Mouse (Mus musculus): ENCODE data around the gene Nop56.
A peak's percentile ranks its signal among the peaks of the same experiment; 100 is the strongest.

The Nop56 gene

GRCm38 (mm10) chr2:130274149-130274861, at the start of gene Nop56:
TSS of gene Nop56 (plus strand) at chr2:130274430.
- peak; percentile 100 for DNase-seq

DNA sequence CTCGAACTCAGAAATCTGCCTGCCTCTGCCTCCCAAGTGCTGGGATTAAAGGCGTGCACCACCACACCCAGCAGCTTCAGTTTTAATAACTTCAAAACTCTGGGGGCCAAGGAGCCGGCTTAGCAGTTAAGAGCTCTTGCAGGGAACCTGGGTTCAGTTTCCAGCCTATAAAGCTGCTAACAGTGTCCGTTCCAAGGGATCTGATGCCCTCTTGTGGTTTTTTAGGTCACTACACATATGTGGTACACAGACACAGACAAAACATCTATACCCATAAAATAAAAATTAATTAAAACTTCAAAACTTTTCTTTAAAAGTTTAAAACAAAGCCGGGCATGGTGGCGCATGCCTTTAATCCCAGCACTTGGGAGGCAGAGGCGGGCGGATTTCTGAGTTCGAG, 27.3 kb upstream of the Nop56 start:
- no peak for DNase-seq

DNA sequence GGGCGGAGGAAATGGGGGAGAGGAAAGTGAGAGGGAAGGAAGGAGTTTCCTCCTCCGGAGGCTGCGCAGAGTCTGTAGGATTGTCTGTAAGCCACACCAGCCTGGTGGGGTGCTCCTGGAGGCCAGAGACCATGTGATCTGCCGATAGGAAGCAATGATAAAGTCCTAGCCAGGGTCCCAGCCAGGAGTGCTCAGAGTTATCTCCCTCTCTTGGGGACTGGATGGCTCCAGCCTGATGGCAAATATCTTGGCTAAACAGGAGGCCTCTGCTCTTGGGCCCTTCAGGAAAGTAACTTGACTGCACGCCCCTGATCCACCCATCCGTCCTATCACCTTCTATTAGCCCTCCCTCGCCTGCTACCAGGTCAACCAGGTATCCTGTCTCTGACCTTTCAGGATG, 26.0 kb upstream of the Nop56 start:
- no peak for DNase-seq

DNA sequence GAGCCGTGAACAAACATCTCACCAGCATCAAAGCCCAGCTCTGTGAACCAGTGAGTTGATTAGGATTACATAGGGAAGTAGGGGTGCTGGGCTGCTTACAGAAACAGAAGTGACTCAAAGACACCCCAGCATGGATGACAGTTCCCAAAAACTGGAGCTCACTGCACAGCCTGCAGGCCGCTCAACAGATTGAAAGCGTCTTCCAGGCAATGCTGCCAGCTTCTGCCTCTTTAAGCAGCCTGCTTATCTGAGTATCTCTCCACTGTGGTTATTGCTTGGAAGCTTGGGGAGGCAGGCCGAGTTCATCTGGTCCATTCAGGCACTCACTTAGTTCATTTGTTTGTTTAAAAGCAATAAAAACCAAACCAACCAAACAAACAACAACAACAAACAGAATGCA, 17.5 kb upstream of the Nop56 start:
- DNase-seq, result no peak

GRCm38 (mm10) chr2:130260822-130261221, 13.4 kb upstream of the Nop56 start:
- DNase-seq, result no peak

- DNase-seq, result no peak
These were observed 12.3 kb upstream of the Nop56 start for GRCm38 (mm10) chr2:130261914-130262313.

DNA sequence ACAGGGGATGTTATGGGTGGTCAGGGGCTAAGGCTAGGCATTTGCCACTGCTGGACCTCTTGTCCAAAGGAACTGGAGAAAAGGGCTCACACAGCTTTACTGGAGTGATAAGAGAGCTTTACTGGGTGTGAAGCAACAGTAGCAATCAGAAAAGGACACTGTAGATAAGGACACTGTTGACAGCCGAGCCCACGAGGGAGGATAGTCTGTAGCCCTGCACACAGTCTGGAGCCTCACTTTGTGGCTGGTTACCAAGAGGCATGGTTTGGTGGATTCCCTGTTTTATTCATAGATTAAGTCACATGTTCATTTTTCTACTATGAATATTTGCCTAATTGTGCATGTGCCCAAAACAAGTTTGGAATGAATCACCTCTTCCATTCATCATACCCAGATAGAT, 11.8 kb upstream of the Nop56 start:
- DNase-seq, result no peak

DNA sequence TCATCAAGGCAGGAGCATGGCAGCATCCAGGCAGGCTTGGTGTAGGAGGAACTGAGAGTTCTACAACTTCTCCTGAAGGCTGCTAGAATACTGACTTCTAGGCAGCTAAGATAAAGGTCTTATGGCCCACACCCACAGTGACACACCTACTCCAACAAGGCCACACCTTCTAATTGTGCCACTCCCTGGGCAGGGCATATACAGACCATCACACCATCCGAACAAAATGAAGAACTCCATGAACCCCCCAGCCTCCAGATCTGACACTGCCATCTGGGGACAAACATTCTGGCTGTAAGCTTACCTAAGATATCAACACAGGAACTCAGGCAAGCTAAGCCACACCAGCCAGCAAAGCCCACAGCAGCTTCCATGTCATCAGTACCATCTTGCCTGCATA, 8.7 kb upstream of the Nop56 start:
- no peak for DNase-seq

GRCm38 (mm10) chr2:130268074-130268473, 6.2 kb upstream of the Nop56 start:
- no peak for DNase-seq

GRCm38 (mm10) chr2:130273732-130274131, 498 bp upstream of the Nop56 start:
- no peak for DNase-seq

GRCm38 (mm10) chr2:130274862-130275261, 632 bp downstream of the Nop56 start:
- DNase-seq, result no peak

DNA sequence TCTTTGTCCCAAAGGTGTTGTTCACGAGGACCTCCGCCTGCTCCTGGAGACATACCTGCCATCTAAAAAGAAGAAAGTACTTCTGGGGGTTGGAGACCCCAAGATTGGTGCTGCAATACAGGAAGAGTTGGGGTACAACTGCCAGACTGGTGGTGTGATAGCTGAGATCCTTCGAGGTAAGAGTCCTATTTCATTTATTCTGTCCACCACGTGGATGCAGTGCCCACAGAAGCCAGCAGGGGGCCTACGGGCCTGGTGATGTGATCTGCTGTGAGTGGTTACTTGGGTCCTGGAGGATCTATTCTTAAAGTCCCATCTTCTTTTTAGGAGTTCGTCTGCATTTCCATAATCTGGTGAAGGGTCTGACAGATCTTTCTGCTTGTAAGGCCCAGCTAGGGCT, 1.4 kb downstream of the Nop56 start:
- no peak for DNase-seq

DNA sequence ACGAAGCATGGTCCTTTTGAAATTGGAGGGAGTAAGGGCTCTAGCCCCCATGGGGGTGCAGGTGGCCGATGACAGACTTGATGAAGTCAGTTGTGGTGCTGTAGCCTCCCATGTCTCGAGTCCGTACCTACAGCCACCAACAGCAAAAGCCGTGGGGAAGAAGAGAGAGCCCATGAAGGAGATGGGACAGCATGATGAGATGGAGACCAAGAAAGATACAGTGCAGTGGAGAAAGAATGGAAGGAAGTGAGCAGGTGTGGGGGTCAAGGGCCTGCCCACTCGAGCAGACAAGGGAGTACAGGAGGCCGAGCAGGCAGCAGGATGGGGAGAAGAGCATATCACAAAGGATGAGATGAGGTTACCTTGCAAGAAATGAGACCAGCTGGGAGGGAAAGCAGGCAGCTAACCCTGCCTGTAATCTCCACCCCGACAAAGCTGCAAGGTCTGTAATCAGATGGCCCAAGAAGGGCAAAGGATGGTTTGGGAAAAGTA, 5.4 kb downstream of the Nop56 start:
- no peak for DNase-seq

GRCm38 (mm10) chr2:130280224-130280623, 6.0 kb downstream of the Nop56 start:
- DNase-seq, result no peak

- no peak for DNase-seq
These were observed 6.6 kb downstream of the Nop56 start for GRCm38 (mm10) chr2:130280818-130281217.

DNA sequence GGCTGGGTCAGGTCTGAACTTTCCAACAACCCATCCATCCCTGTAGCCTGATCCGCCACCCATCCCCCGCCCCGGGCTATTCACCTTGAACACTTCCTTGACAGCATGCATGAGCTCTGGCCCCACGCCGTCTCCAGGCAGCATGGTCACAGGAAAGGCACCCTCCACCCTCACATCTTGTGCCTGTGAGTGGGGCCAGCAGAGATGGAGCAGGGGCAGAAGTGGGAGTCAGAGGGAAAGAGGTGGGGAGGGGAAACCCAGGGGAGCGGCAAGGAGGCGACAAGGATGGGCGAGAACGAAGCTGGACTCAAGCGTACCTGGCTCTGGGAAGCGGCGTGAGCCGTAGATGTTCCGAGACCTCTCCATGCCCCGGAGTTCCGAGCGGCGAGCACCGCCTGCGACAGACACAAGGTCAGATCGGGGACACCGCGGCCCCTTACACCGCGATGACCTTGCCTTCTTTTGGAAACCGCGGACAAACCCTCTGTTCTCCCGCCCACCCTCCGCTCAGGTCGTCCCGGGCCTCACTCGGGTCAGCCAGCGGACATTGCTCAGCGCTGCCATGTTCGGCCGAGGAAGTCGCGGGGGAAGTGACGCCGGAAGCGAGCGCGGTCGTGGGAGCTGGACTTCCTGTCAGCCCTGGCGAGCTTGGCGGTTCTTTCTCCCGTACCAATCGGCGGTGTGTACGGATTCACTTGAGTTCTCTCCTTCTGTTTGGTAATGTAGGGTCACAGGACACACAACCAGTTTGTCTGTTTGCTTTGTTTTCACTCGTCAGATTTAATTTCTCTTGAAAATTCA, 9.8 kb downstream of the Nop56 start, which contains the start of gene Idh3b:
Gene Idh3b (minus strand): TSS at position 694 of the 801 bp plus-strand sequence.
- DNase-seq, result peak; percentile 90

GRCm38 (mm10) chr2:130289086-130289485, 14.9 kb downstream of the Nop56 start:
- DNase-seq, result no peak

DNA sequence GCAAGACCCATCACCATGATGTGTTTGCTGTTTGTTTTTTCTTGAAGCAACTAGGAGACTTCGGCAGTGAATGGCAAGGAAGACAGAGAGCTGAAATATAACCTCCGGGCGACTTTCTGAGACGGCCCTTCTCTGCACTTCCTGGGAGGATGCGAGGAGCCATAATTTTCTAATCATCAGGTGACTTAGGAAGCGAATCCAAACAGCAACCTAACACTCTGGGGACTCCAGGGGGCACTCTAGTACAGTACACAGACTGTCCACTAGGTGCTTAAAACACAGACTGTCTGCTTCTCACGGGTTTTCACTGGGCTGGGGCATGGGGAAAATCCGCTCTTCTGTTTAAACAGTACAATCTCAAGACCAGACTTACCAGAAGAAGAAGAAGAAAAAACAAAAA, 17.2 kb downstream of the Nop56 start:
- DNase-seq, result peak; percentile 65

DNA sequence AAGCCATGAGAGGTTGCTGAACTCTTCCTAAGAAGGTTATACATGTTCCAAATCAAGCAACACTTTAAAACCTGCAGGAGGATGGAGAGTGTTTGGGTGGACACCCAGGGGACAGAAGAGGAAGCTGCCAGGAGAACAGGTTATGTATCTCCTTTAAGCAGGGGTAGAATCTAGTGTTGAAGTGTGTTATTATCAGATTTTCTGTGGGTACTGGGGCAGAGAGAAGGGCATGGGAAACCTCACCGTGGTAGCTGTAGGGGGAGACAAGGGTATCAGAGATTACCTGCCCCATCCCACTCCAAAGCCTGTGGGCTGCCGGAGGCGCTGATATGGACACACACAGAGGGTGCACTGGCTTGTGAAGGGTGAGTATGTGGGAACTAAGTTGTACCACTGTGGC, 18.8 kb downstream of the Nop56 start:
- DNase-seq, result no peak

DNA sequence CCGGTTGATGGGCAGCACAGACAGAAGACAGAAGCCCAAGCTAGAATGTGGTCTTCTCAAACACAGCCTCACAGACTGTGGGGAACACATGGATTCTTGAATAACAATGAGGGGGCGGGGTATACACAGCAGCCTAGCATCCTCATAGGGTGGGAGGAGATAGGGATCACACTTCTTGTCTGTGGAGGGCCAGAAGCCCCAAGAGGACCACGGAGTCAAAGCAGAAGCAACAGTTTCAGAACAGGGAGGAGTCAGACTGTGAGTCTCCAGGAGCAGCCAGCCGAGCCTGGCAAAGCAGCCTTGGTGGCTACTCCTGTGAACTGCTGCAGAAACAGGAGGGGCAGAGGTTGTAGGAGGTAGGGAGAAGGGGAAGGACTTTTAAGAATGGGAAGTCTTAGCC, 19.3 kb downstream of the Nop56 start:
- DNase-seq, result no peak

DNA sequence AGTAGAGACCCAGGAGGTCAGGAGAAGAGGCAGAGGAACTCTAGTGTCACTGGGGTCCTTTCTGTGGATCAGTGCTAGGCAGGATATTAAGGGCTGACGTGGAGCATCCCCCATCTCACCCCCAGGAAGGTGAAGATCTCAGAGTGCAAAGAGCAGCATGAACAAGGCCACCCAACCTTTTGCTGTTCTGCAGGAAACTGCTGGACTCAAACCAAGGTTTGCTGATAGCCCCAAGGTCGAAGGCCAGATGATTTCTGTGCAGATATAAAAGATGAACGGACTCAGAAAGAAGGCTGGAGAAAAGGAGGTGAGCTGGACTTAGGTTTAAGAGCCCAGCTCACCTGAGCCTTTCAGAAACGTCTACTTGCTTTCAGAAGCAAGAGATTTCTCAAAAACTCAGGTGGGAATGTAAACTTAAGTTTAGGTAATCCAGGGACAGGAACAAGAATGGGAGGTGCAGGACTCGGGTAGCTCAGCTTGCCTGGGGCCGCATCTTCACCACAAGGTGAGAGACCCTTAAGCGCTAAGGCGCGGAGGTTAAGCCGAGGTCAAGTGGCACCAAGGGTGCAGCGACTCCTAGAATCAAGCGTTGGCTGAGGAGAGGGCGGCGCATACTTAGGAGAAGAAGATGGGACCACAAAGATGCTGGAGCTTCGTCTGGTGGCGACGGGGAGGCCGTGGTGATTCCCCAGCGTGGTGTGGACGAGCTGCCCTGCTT, 20.1 kb downstream of the Nop56 start:
- no peak for DNase-seq

DNA sequence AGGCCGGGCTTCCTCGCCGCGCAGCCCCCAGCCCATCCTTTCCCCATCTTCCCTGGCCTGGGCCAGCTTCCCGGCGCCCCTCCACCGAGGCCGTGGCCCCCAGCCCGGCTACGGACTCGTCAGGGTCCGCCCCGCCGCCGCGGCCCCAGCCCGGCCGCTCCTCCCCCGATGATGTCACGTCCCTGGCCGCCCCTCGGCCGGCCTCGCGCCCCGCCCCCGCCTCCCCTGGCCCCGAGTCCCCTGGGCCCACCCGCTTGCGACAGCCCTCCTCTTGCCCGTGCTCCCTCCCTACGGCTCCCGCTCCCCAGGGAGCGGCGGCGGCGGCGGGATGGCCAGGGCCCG, 20.7 kb downstream of the Nop56 start, which contains the start of gene Ebf4:
Gene Ebf4 (plus strand): TSS at position 234 of the 342 bp plus-strand sequence.
- DNase-seq, result peak; percentile 47

- DNase-seq, result peak; percentile 65
These were observed 21.3 kb downstream of the Nop56 start for GRCm38 (mm10) chr2:130295331-130296133.

All from right cerebral cortex, postnatal 25 days (tissue).